Mouse (Mus musculus): ENCODE measurements around the gene Galnt17. TPM values are rescaled to one million over a fixed set of nuclear protein-coding genes. Genes with fewer than 3 reads are reported as not detected.

The Galnt17 gene
- polyA plus RNA-seq, 1 experiment from 2014 or later, result 6.0 TPM

DNA sequence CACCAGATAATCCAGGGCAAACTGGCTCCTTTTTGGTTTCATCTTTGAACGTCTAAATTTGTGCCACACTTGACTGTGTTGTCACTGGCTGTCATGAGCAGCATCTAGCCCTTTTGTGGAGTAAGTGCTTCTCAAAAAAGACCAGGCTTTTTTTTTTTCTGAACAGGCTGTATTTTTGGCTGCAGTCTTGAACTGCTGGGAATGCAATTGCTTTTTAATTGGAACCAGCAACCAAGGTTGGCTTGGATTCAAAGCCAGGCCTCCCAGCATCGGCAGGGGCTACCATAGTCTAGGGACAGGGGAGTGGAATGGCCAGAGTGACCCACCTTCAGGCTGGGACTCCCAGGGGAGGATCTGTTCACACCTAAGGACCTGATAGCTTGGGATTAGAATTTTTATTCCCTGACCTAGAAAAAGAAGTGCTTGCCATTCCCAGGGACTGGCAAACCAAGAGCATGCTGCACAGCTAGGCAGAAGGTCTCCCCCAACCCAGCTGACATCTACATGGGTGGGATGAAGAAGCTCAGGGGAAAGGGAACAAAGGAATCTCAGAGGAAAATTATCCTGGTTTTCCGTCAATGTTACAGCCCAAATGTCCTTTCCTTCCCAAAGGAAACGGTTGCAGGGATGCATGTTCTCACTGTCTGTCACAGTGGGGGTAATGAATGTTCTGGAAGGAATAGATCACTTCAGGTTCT, 369.2 kb downstream of the Galnt17 start:
- peaks cover 13% of the 10 kb centered on the region for H3K4me1 ChIP-seq
- no peak overlapping the region for H3K4me2 ChIP-seq (replicated peaks)
- no peak for ATAC-seq (ENCODE audit: low FRiP score, low read depth)
- no peaks in the 10 kb centered on the region for H3K36me3 ChIP-seq
- 8% methylated on average over 4 of the region's 4 CpGs for WGBS
- H3K9ac ChIP-seq, result no peak overlapping the region
- no peaks in the 10 kb centered on the region for H3K27me3 ChIP-seq (replicated peaks)
- no peaks in the 10 kb centered on the region for H3K9me3 ChIP-seq
- no peak overlapping the region for H3K4me3 ChIP-seq
- no peak overlapping the region for H3K27ac ChIP-seq

DNA sequence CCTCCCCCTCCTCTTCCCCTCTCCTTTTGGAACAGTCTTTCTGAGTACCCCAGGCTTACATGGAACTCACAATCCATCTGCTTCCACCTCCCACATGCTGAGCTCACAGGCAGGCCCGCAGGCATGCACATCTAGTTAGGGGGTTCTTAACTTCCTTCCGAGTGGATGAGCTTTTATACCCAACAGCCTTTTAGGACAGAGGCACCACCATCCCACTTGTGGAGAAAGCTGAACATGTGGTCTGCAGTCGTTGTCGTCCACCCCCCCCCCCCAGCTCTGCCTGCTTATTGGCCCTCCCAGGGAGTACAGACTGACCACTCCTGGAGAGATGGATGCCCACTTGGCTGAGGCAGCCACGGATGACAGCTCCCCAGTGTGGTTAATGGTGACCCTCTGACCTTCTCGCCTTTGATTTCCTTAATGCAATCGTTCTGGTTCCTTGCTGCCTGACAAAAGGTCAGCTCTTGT, 370.0 kb downstream of the Galnt17 start:
- Histone ChIP-seq H3K27me3 (replicated peaks) (no peaks in the 10 kb centered on the region), H3K4me2 (replicated peaks) (no peak overlapping the region), H3K9me3 (no peaks in the 10 kb centered on the region), H3K36me3 (no peaks in the 10 kb centered on the region), H3K4me1 (peaks cover 13% of the 10 kb centered on the region), H3K4me3 (no peak overlapping the region), H3K9ac (no peak overlapping the region), H3K27ac (no peak overlapping the region)
- WGBS, result 0% methylated on average over 7 of the region's 7 CpGs
- peak; percentile 68 for ATAC-seq (ENCODE audit: low FRiP score, low read depth)

DNA sequence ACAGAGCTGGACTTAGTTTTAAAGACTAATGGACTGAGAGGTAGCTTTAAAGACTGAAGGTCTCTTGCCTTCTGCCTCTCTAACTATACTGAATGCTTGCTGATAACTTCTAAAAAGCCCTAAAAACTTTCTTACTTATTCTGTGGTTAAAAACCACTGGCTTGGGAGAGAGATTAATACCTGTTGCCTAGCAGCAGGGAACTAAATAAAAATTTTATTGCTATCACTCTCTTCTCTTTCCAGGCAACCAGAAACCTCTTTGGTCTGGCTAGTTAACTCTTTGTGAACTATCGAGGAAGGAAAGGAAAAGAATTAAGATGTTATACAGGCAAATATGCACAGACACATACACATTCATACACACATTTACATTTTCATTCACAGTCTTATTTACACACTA, 377.3 kb downstream of the Galnt17 start:
- Histone ChIP-seq H3K27ac (no peak overlapping the region), H3K9ac (no peak overlapping the region), H3K9me3 (0 out of 2 replicates have a peak, but pooled peaks cover 5% of the 10 kb centered on the region), H3K4me3 (no peak overlapping the region), H3K4me2 (replicated peaks) (no peak overlapping the region), H3K36me3 (no peaks in the 10 kb centered on the region), H3K27me3 (replicated peaks) (no peaks in the 10 kb centered on the region), H3K4me1 (no peaks in the 10 kb centered on the region)
- ATAC-seq (ENCODE audit: low FRiP score, low read depth), result no peak
- WGBS, result 95% methylated on average over 1 of the region's 1 CpGs

DNA sequence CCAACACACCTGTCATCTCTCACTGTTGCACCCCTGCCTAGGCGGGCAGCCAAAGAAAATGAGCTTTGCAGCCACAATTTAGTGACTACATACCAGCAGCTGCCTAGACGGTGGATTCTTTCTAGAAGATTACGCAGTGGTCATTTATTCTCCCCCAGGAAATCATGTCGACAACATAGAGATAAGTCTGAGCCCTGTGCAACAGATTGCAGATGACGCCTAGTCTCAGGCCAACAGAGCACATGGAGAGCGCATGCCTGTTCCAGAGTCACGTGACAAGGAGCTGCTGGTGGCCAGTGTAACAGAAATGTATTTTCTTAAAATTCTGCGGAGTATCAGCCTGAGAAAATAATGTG, 380.5 kb downstream of the Galnt17 start:
- Histone ChIP-seq H3K27ac (no peak overlapping the region), H3K4me3 (no peak overlapping the region), H3K4me1 (peaks cover 19% of the 10 kb centered on the region; the same call in 1 of the 2 replicates), H3K4me2 (replicated peaks) (no peak overlapping the region), H3K9ac (no peak overlapping the region), H3K9me3 (0 out of 2 replicates have a peak, but pooled peaks cover 5% of the 10 kb centered on the region), H3K36me3 (no peaks in the 10 kb centered on the region), H3K27me3 (replicated peaks) (no peaks in the 10 kb centered on the region)
- ATAC-seq (ENCODE audit: low FRiP score, low read depth), result no peak
- 89% methylated on average over 8 of the region's 8 CpGs for WGBS

DNA sequence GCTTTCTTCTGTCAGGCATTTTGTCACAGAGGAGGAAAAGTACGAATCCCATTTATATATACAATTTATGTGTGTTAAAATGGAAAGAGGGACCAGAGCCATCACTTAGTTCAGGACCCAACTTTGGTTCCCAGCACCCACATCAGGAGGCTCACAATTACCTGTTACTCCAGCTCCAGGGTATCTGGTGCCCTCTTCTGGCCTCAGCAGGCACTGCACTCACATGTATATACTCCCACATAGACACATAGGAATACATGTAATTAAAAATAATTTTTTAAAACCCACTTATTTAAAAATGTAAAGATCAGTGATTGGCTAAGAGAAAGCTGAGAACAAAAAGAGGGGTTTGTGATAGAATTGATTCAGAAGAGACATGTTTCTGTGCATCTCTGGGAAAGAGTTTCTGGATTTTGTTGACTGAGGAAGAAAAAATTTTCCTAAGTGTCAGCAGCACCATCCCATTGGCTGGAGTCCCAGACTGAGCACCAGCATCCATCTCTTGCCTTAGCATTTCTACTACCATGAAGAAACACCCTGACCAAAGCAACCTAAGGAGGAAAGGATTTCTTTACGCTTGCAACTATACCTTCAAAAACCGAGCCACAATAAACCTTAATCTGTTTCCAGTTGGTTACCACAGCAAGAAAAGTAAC, 381.0 kb downstream of the Galnt17 start:
- Histone ChIP-seq H3K27me3 (replicated peaks) (no peaks in the 10 kb centered on the region), H3K4me3 (no peak overlapping the region), H3K9ac (no peak overlapping the region), H3K27ac (no peak overlapping the region), H3K4me1 (peaks cover 19% of the 10 kb centered on the region; the same call in 1 of the 2 replicates), H3K9me3 (0 out of 2 replicates have a peak, but pooled peaks cover 5% of the 10 kb centered on the region), H3K4me2 (replicated peaks) (no peak overlapping the region), H3K36me3 (no peaks in the 10 kb centered on the region)
- ATAC-seq (ENCODE audit: low FRiP score, low read depth), result no peak
- 90% methylated on average over 3 of the region's 3 CpGs for WGBS

DNA sequence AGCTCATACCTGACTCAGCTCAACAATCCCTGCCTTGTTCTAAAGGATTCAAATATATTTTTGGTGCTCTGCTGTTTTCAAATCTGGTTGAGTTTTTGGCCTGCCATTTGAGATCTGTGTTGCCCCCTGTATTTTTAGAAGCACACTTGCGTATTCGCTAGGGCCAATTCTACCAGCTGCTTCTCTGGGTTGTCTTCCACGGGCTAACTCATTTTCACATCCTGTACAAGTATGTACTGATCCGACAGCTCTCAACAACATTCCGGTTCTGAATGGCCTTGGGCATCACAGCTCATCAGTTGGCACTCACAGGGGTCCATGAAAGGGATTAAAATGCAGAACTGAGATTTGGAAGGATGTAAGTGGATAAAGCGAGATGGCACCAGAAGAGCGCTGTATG, 382.6 kb downstream of the Galnt17 start:
- H3K4me1 ChIP-seq, result peaks cover 26% of the 10 kb centered on the region
- no peak for ATAC-seq (ENCODE audit: low FRiP score, low read depth)
- H3K4me2 ChIP-seq (replicated peaks), result no peak overlapping the region
- no peaks in the 10 kb centered on the region for H3K27me3 ChIP-seq (replicated peaks)
- H3K4me3 ChIP-seq, result no peak overlapping the region
- H3K9ac ChIP-seq, result no peak overlapping the region
- H3K9me3 ChIP-seq, result 0 out of 2 replicates have a peak, but pooled peaks cover 5% of the 10 kb centered on the region
- no peak overlapping the region for H3K27ac ChIP-seq
- H3K36me3 ChIP-seq, result no peaks in the 10 kb centered on the region
- WGBS, result 95% methylated on average over 7 of the region's 7 CpGs

DNA sequence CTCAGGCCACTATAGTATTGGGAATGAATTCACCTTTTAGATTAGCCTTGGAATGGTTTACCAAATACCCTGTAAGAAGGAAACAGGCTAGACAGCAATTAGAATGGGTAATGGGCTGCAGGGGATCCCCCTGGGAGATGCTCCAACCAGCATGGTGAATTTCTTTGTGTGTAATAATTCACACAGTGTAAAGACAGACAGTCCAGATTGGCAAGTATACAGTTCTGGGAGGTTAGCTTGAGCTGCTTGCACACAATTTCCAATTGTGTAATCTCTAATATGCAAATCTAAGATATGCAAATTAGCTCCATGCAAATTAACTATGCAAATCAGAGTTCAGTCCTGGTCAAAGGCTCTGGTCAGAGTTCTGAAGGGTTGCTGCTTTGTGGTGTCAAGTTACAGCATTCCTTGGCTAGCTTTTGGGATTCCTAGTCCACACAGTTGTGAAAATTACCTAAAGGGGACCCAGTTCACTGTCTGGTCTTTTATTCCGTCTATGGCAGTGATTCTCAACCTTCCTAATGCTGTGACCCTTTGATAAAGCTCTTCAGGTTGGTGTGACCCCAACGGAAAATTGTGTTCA, 384.0 kb downstream of the Galnt17 start:
- Histone ChIP-seq H3K9me3 (0 out of 2 replicates have a peak, but pooled peaks cover 5% of the 10 kb centered on the region), H3K9ac (no peak overlapping the region), H3K27me3 (replicated peaks) (no peaks in the 10 kb centered on the region), H3K27ac (no peak overlapping the region), H3K4me2 (replicated peaks) (no peak overlapping the region), H3K36me3 (no peaks in the 10 kb centered on the region), H3K4me3 (no peak overlapping the region), H3K4me1 (peaks cover 26% of the 10 kb centered on the region)
- ATAC-seq (ENCODE audit: low FRiP score, low read depth), result peak; percentile 91
- 12% methylated on average over 2 of the region's 2 CpGs for WGBS

DNA sequence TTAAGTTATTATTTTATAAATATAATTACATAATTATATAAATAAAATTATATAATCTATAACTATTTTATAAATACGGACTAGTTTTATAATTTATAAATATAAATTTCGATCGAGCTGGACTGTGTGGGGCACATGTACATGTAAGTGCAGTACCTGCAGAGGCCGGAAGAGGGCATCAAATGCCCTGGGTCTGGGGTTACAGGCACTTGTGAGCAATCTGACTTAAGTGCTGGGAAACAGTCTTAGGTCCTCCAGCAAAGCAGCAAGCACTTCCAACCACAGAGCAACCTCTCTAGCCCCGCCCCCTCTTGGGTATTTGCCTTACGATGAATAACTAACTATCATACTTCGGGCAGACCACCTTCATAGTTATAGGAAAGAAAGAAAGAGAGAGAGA, 388.3 kb downstream of the Galnt17 start:
- no peak overlapping the region for H3K27ac ChIP-seq
- no peak overlapping the region for H3K4me3 ChIP-seq
- no peak overlapping the region for H3K4me2 ChIP-seq (replicated peaks)
- no peaks in the 10 kb centered on the region for H3K9me3 ChIP-seq
- H3K9ac ChIP-seq, result no peak overlapping the region
- H3K4me1 ChIP-seq, result peaks cover 25% of the 10 kb centered on the region
- WGBS, result 93% methylated on average over 7 of the region's 7 CpGs
- H3K36me3 ChIP-seq, result no peaks in the 10 kb centered on the region
- no peaks in the 10 kb centered on the region for H3K27me3 ChIP-seq (replicated peaks)
- no peak for ATAC-seq (ENCODE audit: low FRiP score, low read depth)

DNA sequence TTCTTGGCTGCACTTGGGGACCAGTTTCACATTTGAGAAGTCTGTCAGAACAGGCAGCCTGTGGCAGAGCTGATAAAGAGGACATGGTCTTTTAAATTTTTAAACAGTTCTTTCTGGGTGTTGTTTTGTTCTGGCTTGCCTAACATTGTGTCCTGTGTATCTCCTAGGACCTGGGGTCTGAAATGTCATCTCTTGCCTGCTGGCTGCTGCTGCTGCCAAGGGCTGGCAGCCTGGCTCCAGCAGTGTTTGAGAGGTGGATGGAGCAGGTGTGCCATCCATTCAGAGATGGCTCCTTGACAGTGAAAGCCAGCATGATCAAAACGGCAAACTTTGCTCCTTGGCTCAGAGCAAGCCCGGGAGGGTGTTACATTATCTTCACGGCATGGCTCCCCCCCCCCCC, 393.7 kb downstream of the Galnt17 start:
- Histone ChIP-seq H3K36me3 (no peaks in the 10 kb centered on the region), H3K9ac (no peak overlapping the region), H3K9me3 (no peaks in the 10 kb centered on the region), H3K4me1 (no peaks in the 10 kb centered on the region), H3K27ac (no peak overlapping the region), H3K27me3 (replicated peaks) (no peaks in the 10 kb centered on the region), H3K4me2 (replicated peaks) (no peak overlapping the region), H3K4me3 (no peak overlapping the region)
- ATAC-seq (ENCODE audit: low FRiP score, low read depth), result no peak
- 80% methylated on average over 3 of the region's 3 CpGs for WGBS

DNA sequence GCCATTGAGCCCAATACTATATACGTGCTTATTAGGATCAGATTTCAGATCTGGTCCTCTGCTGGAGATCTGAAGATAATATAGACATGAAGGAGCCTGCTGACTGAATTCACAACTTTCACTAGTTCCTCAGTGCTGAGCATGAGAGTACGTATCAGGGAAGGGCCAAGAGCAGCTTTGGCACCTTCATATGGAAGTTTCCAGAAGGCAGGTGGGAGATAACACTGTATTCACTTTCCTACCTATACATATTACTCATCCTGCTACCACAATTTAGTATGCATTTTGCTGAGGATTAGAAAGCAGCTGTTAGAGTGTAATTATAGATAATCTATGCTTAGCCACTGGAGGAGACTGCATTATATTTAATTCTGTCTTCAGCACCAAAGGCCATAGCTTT, 396.7 kb downstream of the Galnt17 start:
- H3K9me3 ChIP-seq, result no peaks in the 10 kb centered on the region
- H3K4me3 ChIP-seq, result no peak overlapping the region
- no peaks in the 10 kb centered on the region for H3K36me3 ChIP-seq
- no peaks in the 10 kb centered on the region for H3K27me3 ChIP-seq (replicated peaks)
- H3K4me1 ChIP-seq, result no peaks in the 10 kb centered on the region
- H3K4me2 ChIP-seq (replicated peaks), result no peak overlapping the region
- no peak for ATAC-seq (ENCODE audit: low FRiP score, low read depth)
- no peak overlapping the region for H3K27ac ChIP-seq
- H3K9ac ChIP-seq, result no peak overlapping the region
- WGBS, result 93% methylated on average over 2 of the region's 2 CpGs

DNA sequence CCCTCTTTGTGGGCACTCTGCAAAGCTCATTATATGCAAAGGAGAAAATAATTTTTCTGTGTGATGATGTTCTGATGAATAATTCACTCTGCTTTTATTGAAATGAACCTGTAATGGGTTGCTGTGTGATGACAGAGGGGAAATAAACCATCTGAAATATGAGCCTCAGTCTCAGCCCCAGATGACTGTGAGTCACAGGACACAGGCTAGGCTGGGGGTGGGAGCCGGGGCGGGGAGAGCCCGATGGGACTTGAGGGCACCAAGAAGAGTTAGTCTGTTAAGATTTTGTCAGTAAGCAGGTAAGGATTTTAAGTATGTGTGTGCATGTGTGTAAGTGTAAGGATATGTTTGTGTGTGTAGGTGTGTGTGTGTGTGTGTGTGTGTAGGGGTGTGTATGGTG, 406.6 kb downstream of the Galnt17 start:
- 74% methylated on average over 3 of the region's 3 CpGs for WGBS
- ATAC-seq (ENCODE audit: low FRiP score, low read depth), result no peak
- Histone ChIP-seq H3K27me3 (replicated peaks) (no peaks in the 10 kb centered on the region), H3K9ac (no peak overlapping the region), H3K36me3 (no peaks in the 10 kb centered on the region), H3K4me1 (no peaks in the 10 kb centered on the region), H3K4me3 (no peak overlapping the region), H3K27ac (no peak overlapping the region), H3K4me2 (replicated peaks) (no peak overlapping the region), H3K9me3 (no peaks in the 10 kb centered on the region)

DNA sequence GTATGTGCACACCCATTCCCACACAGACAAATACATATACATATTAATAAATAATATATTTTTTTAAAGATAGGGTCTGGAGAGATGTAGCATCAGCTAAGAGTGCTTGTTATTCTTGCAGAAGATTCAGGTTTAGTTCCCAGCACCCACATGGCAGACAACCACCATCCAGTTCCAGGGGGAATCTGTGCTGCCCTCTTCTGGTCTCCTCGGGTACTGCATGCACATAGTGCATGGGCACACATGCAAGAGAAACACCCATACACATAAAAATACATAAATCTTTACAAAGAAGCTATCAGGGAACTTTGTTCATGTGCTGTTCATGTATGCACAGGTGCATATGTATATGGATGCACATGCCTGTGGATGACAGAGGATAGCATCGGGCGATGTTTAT, 412.3 kb downstream of the Galnt17 start:
- Histone ChIP-seq H3K9ac (no peak overlapping the region), H3K4me3 (no peak overlapping the region), H3K27ac (no peak overlapping the region), H3K4me1 (no peaks in the 10 kb centered on the region), H3K27me3 (replicated peaks) (no peaks in the 10 kb centered on the region), H3K36me3 (no peaks in the 10 kb centered on the region), H3K9me3 (no peaks in the 10 kb centered on the region), H3K4me2 (replicated peaks) (no peak overlapping the region)
- ATAC-seq (ENCODE audit: low FRiP score, low read depth), result no peak
- WGBS, result 92% methylated on average over 3 of the region's 3 CpGs

All from neural tube, embryonic 12.5 days (tissue).